Mouse (Mus musculus): ENCODE measurements around the gene Prpsap1. TPM values are rescaled to one million over a fixed set of nuclear protein-coding genes. Genes with fewer than 3 reads are reported as not detected.

Prpsap1 gene
- total and polyA plus RNA-seq, 2 experiments from 2014 or later = 105 to 150 TPM

DNA sequence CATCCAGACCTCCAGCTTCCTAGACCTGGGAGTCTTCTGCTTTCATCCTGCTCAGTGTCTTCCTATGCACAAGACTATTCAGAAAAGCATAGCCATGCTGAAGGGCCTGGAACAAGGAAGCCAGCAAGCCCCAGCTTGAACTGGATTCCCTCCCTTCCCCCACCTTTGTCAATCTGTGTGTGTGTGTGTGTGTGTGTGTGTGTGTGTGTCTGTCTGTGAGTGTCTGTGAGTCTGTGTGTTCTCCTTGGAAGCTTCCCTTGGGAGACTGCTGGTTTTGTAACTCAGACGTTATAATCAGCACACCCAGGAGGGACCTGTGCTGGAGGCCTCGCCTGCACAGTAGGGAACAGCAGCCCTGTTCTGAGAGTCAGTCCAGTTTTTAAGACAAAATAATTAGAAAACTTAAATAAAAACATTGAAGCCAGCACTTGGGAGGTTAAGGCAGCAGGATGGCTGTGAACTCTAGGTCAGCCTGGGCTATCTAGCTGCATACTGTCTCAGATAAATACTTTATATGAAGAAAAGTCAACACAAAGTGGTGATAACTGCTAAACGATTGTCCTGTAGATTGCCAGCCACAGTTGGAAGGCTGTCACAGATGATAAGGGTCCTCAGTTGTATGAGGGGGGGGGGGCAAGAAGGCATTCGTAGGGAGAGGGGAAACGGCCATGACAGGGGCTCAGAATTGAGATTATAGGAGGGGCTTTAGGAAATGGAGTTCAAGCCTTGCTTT is 57.8 kb downstream of the Prpsap1 start:
- Histone ChIP-seq H3K36me3 (ENCODE audit: insufficient read depth, low read length) (peaks cover 8% of the 10 kb centered on the region; the same call in 1 of the 2 replicates), H3K27ac (no peak overlapping the region), H3K9me3 (ENCODE audit: low read length) (no peaks in the 10 kb centered on the region), H3K27me3 (ENCODE audit: insufficient read depth, low read length) (no peaks in the 10 kb centered on the region), H3K4me3 (ENCODE audit: low read length) (no peak overlapping the region), H3K4me2 (ENCODE audit: low read depth, low read length) (peak overlapping the region; percentile 65), H3K9ac (replicated peaks; ENCODE audit: low read length) (no peak overlapping the region), H3K4me1 (ENCODE audit: insufficient read depth, low read length) (peaks cover 17% of the 10 kb centered on the region; the same call in 1 of the 2 replicates)
- no peak for DNase-seq (ENCODE audit: low spot score)
- TF ChIP-seq CTCF (IDR thresholded peaks at IDR 0.05; ENCODE audit: low read depth) = no peak
- no peak for ATAC-seq
- 50% methylated on average over 5 of the region's 5 CpGs for WGBS

DNA sequence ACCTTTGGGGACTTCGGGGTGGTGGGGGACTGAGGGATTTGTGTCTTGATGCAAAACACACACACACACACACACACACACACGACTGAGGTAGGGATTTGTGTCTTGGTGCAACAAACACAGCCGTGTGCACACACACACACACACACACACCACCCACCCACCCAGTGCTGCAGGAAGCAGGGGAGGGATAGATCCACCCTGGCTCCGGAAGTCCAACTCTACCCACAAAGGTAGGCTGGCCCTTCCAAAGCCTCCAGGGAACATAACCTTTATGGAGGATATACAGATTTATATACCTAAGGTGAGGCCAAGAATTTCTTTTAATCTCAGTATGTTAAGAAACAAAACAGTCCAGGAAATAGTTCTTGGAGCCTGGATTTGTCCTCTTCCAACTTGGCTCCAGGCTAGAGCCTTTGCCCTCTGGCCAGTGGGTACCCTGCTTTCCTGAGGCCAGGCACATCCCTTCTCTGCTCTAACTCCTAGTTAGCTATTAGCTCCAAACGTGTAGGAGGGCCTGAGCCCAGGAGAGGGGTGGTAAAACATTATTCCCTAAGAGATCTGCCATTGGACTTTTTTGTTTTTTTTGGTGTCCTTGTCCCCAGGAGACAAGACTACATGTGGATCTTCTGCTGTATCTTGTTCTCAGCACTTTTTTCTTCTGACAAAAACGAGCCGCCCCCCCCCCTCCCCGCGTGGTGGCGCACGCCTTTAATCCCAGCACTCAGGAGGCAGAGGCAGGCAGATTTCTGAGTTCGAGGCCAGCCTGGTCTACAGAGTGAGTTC is 58.8 kb downstream of the Prpsap1 start:
- H3K36me3 ChIP-seq (ENCODE audit: insufficient read depth, low read length) = peaks cover 8% of the 10 kb centered on the region; the same call in 1 of the 2 replicates
- H3K9ac ChIP-seq (replicated peaks; ENCODE audit: low read length) = peak overlapping the region; percentile 78
- DNase-seq (ENCODE audit: low spot score) = no peak
- no peak for ATAC-seq
- H3K4me3 ChIP-seq (ENCODE audit: low read length) = peak overlapping the region; percentile 76
- peaks cover 17% of the 10 kb centered on the region; the same call in 1 of the 2 replicates for H3K4me1 ChIP-seq (ENCODE audit: insufficient read depth, low read length)
- no peaks in the 10 kb centered on the region for H3K9me3 ChIP-seq (ENCODE audit: low read length)
- TF ChIP-seq CTCF (IDR thresholded peaks at IDR 0.05; ENCODE audit: low read depth) = no peak
- peak overlapping the region; percentile 91 for H3K27ac ChIP-seq
- no peaks in the 10 kb centered on the region for H3K27me3 ChIP-seq (ENCODE audit: insufficient read depth, low read length)
- H3K4me2 ChIP-seq (ENCODE audit: low read depth, low read length) = peak overlapping the region; percentile 65
- 50% methylated on average over 12 of the region's 12 CpGs for WGBS

DNA sequence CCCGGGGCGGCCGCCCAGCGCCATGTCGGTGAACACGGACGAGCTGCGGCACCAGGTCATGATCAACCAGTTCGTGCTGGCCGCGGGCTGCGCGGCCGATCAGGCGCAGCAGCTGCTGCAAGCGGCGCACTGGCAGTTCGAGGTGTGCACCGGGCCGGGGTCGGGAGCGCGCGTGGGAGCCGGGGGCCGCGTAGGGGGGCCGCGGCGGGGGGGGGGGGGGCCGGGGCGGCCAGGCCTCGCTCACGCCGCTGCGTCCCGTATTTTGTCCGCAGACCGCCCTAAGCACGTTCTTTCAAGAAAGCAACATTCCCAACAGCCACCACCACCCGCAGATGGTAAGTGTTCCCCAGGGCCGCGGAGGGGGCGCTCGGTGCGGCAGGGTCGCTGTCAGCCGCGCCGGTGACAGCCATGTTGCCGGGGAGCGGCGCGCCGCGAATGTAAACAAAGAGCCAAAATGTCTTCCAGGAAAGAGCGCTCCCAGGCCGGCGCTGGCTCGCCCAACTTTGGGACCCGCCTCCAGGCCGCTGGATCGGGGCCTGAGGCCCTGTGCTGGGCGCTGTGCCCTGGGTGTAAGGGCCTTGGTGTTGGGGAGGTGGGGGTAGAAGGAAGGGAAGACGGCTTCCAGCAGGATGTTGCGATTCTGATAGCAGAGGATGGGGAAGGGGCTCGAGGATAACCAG is 59.6 kb downstream of the Prpsap1 start:
- Histone ChIP-seq H3K9me3 (ENCODE audit: low read length) (no peaks in the 10 kb centered on the region), H3K36me3 (ENCODE audit: insufficient read depth, low read length) (peaks cover 8% of the 10 kb centered on the region; the same call in 1 of the 2 replicates), H3K4me1 (ENCODE audit: insufficient read depth, low read length) (peaks cover 17% of the 10 kb centered on the region; the same call in 1 of the 2 replicates), H3K4me3 (ENCODE audit: low read length) (peak overlapping the region; percentile 76), H3K27me3 (ENCODE audit: insufficient read depth, low read length) (no peaks in the 10 kb centered on the region), H3K27ac (peak overlapping the region; percentile 91), H3K4me2 (ENCODE audit: low read depth, low read length) (peak overlapping the region; percentile 65), H3K9ac (replicated peaks; ENCODE audit: low read length) (peak overlapping the region; percentile 78)
- under 1% methylated on average over 41 of the region's 67 CpGs for WGBS
- ATAC-seq = peak; percentile 8; the same call in 1 of the 2 replicates
- peak; percentile 75 for DNase-seq (ENCODE audit: low spot score)
- TF ChIP-seq CTCF (IDR thresholded peaks at IDR 0.05; ENCODE audit: low read depth) = no peak

DNA sequence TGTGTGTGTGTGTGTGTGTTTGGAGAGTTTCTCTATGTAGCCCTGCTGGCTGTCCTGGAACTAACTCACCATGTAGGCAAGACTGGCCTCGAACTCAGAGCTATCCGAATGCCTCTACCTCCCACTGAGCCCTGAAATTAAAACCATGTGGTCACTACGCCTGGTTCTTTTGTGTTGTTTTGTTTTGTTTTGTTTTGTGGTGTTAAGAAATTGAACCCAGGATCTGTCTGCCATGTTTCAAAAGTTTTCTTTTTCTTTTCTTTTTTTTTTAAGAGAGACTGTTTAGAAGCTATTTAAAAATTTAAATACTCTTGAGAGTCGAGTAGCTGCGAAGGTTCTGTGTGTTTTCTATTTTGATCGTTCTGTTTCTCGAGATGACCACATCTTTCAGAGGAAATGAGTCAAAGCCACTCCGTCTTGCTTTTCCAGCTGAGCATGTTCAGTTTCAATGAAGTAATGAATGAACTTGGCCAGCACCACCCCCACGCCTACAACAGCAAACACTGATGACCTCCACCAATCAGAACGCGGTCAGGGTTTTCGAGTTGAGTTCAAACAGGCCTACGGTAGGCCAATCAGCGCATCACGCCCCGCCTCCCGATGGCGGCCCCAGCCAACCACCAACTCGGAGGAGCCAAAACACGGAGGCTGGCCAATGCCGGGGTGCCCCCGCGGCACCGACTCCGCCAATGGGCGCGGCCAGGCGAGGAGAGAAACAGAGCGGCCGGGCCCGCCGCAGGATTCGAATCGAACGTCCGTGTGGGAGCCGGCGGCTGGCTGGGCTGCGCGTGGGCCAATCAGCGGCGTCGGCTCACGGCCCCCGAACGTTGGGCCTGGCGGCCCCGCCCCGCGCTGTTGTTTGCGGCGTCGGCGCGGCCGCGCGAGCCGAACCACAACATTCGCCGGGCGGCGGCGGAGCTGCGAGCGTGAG is 60.4 kb downstream of the Prpsap1 start, which contains the start of gene Ubald2:
Gene Ubald2 (plus strand): TSS at position 739 of the 931 bp plus-strand sequence.
- Histone ChIP-seq H3K27ac (peak within 1 kb of the TSS; percentile 91), H3K27me3 (ENCODE audit: insufficient read depth, low read length) (no peaks in the 10 kb centered on the region), H3K4me3 (ENCODE audit: low read length) (peak within 1 kb of the TSS; percentile 76), H3K4me2 (ENCODE audit: low read depth, low read length) (peak within 1 kb of the TSS; percentile 65), H3K9ac (replicated peaks; ENCODE audit: low read length) (peak within 1 kb of the TSS; percentile 78), H3K9me3 (ENCODE audit: low read length) (no peaks in the 10 kb centered on the region), H3K36me3 (ENCODE audit: insufficient read depth, low read length) (0 out of 2 replicates have a peak, but pooled peaks cover 4% of the 10 kb centered on the region), H3K4me1 (ENCODE audit: insufficient read depth, low read length) (peaks cover 17% of the 10 kb centered on the region; the same call in 1 of the 2 replicates)
- ATAC-seq (peak; percentile 98), DNase-seq (ENCODE audit: low spot score) (peak; percentile 100)
- 2% methylated on average over 66 of the region's 66 CpGs for WGBS
- TF ChIP-seq CTCF (IDR thresholded peaks at IDR 0.05; ENCODE audit: low read depth) = no peak

DNA sequence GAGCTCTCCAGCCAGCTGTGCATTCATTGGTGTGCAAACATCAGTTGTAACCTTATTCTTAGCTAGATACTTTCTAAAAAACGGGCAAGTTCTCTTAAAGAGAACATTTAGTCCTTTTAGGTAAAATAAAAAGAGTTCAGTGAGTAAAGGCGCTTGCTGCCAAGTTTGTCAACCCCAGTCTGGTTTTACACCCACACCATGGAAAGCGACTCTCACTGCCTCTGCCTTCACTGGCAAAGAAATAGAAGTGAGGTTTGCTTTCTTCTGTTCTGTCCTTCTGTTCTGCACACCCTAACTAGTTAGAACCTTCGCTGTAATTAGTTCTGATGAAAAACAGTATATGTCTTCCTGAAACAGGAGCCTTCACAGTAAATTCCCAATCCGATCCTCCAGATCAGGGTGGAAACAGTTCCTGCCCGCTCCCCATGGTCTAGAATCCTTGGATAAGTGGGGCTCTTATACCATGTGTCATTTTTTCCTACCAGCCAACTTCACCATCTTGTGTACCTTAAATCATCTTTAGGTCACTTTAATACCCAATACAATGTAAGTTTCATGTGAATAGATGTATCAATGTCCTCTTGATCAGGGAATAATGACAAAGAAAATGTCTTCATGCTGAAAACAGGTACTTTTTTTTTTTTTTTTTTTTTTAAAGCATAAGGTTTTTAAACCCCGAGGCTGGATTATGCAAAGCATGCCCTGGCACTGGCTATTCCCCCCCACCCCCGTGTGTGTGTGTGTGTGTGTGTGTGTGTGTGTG is 61.2 kb downstream of the Prpsap1 start:
- Histone ChIP-seq H3K36me3 (ENCODE audit: insufficient read depth, low read length) (0 out of 2 replicates have a peak, but pooled peaks cover 4% of the 10 kb centered on the region), H3K27ac (no peak overlapping the region), H3K4me3 (ENCODE audit: low read length) (no peak overlapping the region), H3K4me2 (ENCODE audit: low read depth, low read length) (no peak overlapping the region), H3K4me1 (ENCODE audit: insufficient read depth, low read length) (peaks cover 17% of the 10 kb centered on the region; the same call in 1 of the 2 replicates), H3K9me3 (ENCODE audit: low read length) (no peaks in the 10 kb centered on the region), H3K9ac (replicated peaks; ENCODE audit: low read length) (no peak overlapping the region), H3K27me3 (ENCODE audit: insufficient read depth, low read length) (no peaks in the 10 kb centered on the region)
- TF ChIP-seq CTCF (IDR thresholded peaks at IDR 0.05; ENCODE audit: low read depth) = no peak
- WGBS = 69% methylated on average over 8 of the region's 8 CpGs
- no peak for ATAC-seq
- no peak for DNase-seq (ENCODE audit: low spot score)
